Mouse (Mus musculus) retina, postnatal 1 day (tissue): Measurements from ENCODE around the gene Hsd17b12.

Experiments
- DNase-seq: peaks from one replicate; pipeline ENCODE4 v3.0.0-alpha.2; 2012

Gene Hsd17b12

DNA sequence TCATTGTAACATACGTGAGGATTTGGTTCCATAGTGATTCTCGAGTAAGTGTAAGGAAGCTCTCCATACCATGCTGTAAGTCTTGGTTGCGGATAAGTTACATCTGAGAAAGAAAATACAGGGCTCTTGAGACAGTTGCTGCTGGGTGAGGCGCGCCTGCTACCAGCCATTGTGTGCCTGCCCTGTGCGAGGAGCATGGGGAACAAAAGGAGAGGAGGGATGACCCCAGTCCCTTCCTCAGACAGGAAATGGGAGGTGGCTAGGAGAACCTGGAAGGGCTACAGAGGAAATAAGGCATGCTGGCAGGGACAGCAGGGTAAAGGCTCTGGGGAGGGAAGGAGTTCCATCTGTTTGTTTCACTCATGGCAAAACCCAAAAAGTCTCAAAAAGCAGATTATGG is 156.4 kb downstream of the Hsd17b12 start:
- DNase-seq: no peak

DNA sequence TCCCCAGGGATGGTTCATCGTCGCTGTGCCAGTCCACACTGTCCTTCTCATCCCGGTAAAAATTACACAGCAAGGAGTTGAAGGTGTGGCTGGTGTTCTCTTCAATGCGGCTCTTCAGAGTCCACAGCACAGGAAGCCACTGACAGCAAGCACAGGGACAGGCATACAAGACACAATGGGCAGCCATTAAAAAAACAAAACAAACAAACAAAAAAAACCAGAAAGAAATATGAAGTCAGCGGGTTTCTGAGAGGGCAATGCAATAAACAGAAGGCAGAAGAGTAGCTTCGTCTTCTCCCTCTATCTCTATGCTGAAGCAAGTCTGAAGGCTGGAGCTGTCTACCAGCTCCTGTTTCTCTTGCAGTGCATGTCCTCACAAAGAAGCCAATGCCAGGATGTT is 161.5 kb downstream of the Hsd17b12 start, which contains the start of gene Gm27027:
Gm27027 (minus strand) TSS at position 101 of the 400 bp plus-strand sequence.
- DNase-seq: no peak

DNA sequence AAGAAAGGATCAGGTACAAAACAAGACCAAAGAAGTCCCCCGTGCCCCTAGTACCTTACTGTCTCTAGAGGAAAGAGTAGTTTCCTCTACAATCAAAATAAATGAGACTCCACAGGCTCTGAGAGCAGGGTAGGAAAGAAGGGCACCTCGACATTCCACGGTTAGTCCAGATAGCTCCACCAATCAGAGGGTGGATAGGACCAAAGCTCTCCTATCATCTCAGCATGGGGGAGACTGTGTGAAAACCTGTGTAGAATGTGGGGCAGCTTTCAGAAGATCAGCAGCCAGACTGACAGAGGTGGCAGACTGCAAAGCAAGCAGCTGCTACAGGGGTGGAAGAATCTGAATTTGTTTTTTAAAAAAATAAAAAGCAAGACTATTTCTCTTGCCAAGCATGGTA is 165.0 kb downstream of the Hsd17b12 start:
- no peak for DNase-seq

DNA sequence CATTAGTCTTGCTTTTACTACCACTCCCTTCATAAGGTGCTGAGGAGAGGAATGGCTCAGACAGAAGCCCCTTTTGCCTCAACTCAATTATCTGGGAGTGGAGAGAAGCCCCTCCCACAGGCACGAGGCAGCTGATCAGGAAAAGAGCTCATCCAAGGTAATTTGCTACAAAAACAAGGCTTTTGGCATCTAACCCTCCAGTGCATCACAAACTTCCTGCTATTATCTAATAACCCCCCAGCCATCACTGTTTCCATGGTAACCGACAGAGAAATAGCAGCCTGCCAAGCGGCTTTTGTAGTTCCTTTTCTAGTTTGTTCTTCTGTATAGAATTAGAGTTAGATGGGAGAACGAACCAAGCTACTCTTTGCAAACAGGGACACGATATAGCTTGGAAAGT is 165.5 kb downstream of the Hsd17b12 start:
- no peak for DNase-seq

DNA sequence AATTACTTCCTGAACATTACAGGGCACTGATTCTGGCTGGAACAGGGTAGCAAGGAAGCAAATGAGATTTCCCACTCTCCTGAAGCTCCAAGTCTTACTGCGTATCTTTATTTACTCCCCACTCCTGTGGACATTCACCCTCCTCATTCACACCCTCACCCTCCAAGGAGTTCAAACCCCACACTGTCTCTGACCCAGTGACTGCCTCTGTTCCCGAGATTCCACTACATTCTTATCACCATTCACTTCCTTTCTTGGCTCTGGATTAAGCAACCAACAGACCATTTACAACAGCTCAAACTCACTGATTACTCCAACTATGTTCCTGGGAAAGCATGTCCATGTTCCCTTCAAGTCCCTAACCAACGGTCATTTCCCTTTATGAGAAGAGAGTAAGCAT is 166.4 kb downstream of the Hsd17b12 start:
- DNase-seq: no peak

DNA sequence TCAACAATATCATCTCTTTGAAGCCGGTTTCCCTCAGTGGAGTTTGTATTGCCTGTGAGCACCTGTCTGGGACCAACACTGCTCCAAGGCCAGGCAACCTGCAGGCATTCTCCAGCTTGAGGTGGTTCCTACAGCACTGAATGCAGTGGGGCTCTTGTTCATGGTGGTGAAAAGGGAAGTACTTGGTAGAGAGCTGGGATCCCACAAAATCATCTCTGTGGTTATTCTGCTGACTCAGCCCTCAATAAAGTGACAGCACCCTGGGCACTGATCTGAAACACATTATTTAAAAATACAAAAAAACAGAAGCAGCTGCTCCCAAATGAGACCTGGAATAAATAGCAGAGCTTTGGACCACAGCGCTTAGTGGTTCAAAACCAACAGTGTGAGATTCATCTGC is 169.3 kb downstream of the Hsd17b12 start:
- DNase-seq: no peak
